Mouse (Mus musculus) hematopoietic stem cell, adult 5-6 weeks (primary cell): Measurements from ENCODE around the gene Tenm4. TPM values are rescaled to one million over a fixed set of nuclear protein-coding genes. Genes with fewer than 3 reads are reported as not detected.

ENCODE experiments used
- ATAC-seq, 2 experiments: fragments of 125-278 bp in 1 of 2; replicated peaks in 1 of 2; 2 replicates each; pipeline ENCODE4 v1.8.0; 2016 to 2017; ENCODE audit warnings: inconsistent platforms in 2 of 2, mild to moderate bottlenecking in 2 of 2, moderate number of reproducible peaks in 2 of 2, low read depth in 1 of 2, moderate TSS enrichment in 1 of 2; ENCODE audit not compliant: low FRiP score in 2 of 2, poor library complexity in 2 of 2, severe bottlenecking in 2 of 2, insufficient read depth in 1 of 2, low TSS enrichment in 1 of 2
- total RNA-seq: library from RNA; stranded (forward); fragments of 172-1452, 232-1000 nt; gene quantifications from 2 replicates; pipeline ENCODE4 v1.2.3, GENCODE M21; 2017

Tenm4 gene
- total RNA-seq, 1 experiment from 2014 or later, result not detected

GRCm38 (mm10) chr7:96681808-96682207 lies 510.8 kb downstream of the Tenm4 start:
- ATAC-seq, result no peak

- no peak for ATAC-seq
Measured at GRCm38 (mm10) chr7:96688141-96688540, 517.1 kb downstream of the Tenm4 start.

- no peak for ATAC-seq
Measured at GRCm38 (mm10) chr7:96701097-96701845, 530.2 kb downstream of the Tenm4 start.

- peak; percentile 76 to 79 for ATAC-seq
Measured at GRCm38 (mm10) chr7:96703958-96704357, 532.9 kb downstream of the Tenm4 start.

GRCm38 (mm10) chr7:96705307-96706129 lies 534.5 kb downstream of the Tenm4 start:
- peak; percentile 59 to 72 for ATAC-seq

GRCm38 (mm10) chr7:96706531-96706930 lies 535.5 kb downstream of the Tenm4 start:
- ATAC-seq, result no peak

- no peak for ATAC-seq
Measured at GRCm38 (mm10) chr7:96707112-96707511, 536.1 kb downstream of the Tenm4 start.

- no peak for ATAC-seq
Measured at GRCm38 (mm10) chr7:96708071-96708470, 537.0 kb downstream of the Tenm4 start.

- no peak for ATAC-seq
Measured at GRCm38 (mm10) chr7:96708561-96708960, 537.5 kb downstream of the Tenm4 start.

GRCm38 (mm10) chr7:96708968-96709367 lies 537.9 kb downstream of the Tenm4 start:
- ATAC-seq, result no peak

- no peak for ATAC-seq
Measured at GRCm38 (mm10) chr7:96709891-96710290, 538.8 kb downstream of the Tenm4 start.

- ATAC-seq, result no peak
Measured at GRCm38 (mm10) chr7:96710658-96711071, 539.6 kb downstream of the Tenm4 start.

- ATAC-seq, result no peak
Measured at GRCm38 (mm10) chr7:96712876-96713275, 541.8 kb downstream of the Tenm4 start.

GRCm38 (mm10) chr7:96716911-96717310 lies 545.9 kb downstream of the Tenm4 start:
- ATAC-seq, result no peak

GRCm38 (mm10) chr7:96718201-96719155 lies 547.4 kb downstream of the Tenm4 start:
- ATAC-seq, result no peak

- ATAC-seq, result peak in 1 of 2 experiments; percentile 41; a peak in 1 of 4 replicates
Measured at GRCm38 (mm10) chr7:96719926-96720325, 548.9 kb downstream of the Tenm4 start.

- ATAC-seq, result no peak
Measured at GRCm38 (mm10) chr7:96720465-96720864, 549.4 kb downstream of the Tenm4 start.
